Mouse (Mus musculus) thymus, postnatal 25 days (tissue): ENCODE measurements at regions not wholly inside any gene's neighbourhood (a gene's known extent, or its start where the extent isn't known, plus 50 kb on each side); places are given as distances from the start of the nearest gene placed in this dataset.

ENCODE experiments used
- DNase-seq: peaks from one replicate; pipeline ENCODE4 v3.0.0; 2022

- no peak for DNase-seq
These were observed 1452.1 kb downstream of the Gsdmc2 start for GRCm38 (mm10) chr15:62392839-62393238.

- no peak for DNase-seq
These were observed 1452.6 kb downstream of the Gsdmc2 start for GRCm38 (mm10) chr15:62392381-62392780.

GRCm38 (mm10) chr15:62389431-62390105 is 1455.4 kb downstream of the Gsdmc2 start:
- DNase-seq: no peak

- DNase-seq: no peak
These were observed 1459.4 kb upstream of the A1bg start for GRCm38 (mm10) chr15:62382233-62382632.

- no peak for DNase-seq
These were observed 1451.8 kb upstream of the A1bg start for GRCm38 (mm10) chr15:62374641-62375040.

GRCm38 (mm10) chr15:62361171-62361570 is 1438.4 kb upstream of the A1bg start:
- no peak for DNase-seq

- no peak for DNase-seq
These were observed 1435.8 kb upstream of the A1bg start for GRCm38 (mm10) chr15:62358338-62359239.

GRCm38 (mm10) chr15:62353786-62354185 is 1431.0 kb upstream of the A1bg start:
- DNase-seq: no peak

- DNase-seq: no peak
These were observed 1428.3 kb upstream of the A1bg start for GRCm38 (mm10) chr15:62350862-62351757.

GRCm38 (mm10) chr15:62349981-62350380 is 1427.2 kb upstream of the A1bg start:
- DNase-seq: no peak

GRCm38 (mm10) chr15:62348956-62349355 is 1426.1 kb upstream of the A1bg start:
- DNase-seq: no peak

GRCm38 (mm10) chr15:62347697-62348096 is 1424.9 kb upstream of the A1bg start:
- DNase-seq: no peak

GRCm38 (mm10) chr15:62345893-62346292 is 1423.1 kb upstream of the A1bg start:
- DNase-seq: no peak

GRCm38 (mm10) chr15:62336454-62337284 is 1413.9 kb upstream of the A1bg start:
- no peak for DNase-seq

- DNase-seq: no peak
These were observed 1411.6 kb upstream of the A1bg start for GRCm38 (mm10) chr15:62334256-62335009.

- no peak for DNase-seq
These were observed 1409.3 kb upstream of the A1bg start for GRCm38 (mm10) chr15:62332129-62332528.

GRCm38 (mm10) chr15:62331138-62331800 is 1408.5 kb upstream of the A1bg start:
- no peak for DNase-seq

- DNase-seq: no peak
These were observed 1406.1 kb upstream of the A1bg start for GRCm38 (mm10) chr15:62328920-62329319.

GRCm38 (mm10) chr15:62328305-62328881 is 1405.6 kb upstream of the A1bg start:
- DNase-seq: no peak

GRCm38 (mm10) chr15:62327481-62327880 is 1404.7 kb upstream of the A1bg start:
- no peak for DNase-seq
